Mouse (Mus musculus): ENCODE measurements around the gene Zfp799. TPM values are rescaled to one million over a fixed set of nuclear protein-coding genes. Genes with fewer than 3 reads are reported as not detected.

The Zfp799 gene
- polyA plus RNA-seq, 2 experiments = 13.4 to 15.1 TPM

DNA sequence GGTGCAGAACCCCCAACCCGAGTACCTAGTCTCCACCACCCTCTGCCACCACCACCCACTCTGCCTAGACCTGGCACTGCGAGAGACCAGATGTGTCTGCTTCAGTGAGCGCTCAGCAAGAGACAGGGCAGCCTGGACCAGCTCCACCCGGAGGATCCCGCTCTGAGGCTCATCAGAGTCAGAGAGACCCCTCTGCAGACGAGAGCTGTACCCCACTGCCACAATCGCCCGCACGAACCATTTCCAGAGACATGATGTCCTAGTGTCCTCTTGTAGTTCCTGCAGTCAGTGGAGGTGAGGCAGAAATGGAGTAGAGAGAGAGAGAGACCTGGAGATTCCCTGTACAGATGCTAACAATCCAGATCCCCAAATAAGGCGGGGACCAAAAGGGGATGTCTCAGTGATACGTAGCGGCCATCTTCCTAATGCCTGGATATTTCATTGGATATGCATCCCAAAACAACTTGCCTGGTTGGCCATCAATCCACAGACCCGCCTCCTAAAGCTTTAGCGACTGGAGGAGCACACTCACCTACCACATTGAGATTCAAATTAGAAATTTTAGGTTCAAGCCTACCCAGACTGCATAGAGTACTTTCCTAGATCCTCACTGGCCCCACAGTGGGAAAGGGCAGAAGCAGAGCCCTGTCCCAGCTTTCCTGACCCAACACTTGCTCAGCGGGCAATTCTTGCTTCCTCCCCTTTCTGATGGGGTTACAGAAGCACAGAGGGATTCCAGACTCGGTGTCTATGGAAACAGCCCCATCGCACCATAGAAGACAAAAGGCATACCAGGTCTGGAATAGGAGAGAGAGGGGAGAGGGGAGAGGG is 20.3 kb downstream of the Zfp799 start, which contains the start of gene Zfp811:
Zfp811 (minus strand) TSS at position 388 of the 831 bp plus-strand sequence.
- 0 out of 2 replicates have a peak, but pooled peaks cover 2% of the 10 kb centered on the region for H3K36me3 ChIP-seq (ENCODE audit: control insufficient read depth, insufficient read depth, low read length)
- peak; percentile 91 for ATAC-seq (ENCODE audit: low FRiP score, low read depth)
- peak; percentile 75 for DNase-seq (ENCODE audit: low spot score)
- no peaks in the 10 kb centered on the region for H3K27me3 ChIP-seq (ENCODE audit: control insufficient read depth, insufficient read depth, low read length)
- H3K9ac ChIP-seq (ENCODE audit: low read depth, low read length, severe bottlenecking) = peak within 1 kb of the TSS; percentile 59
- H3K4me1 ChIP-seq (ENCODE audit: control insufficient read depth, insufficient read depth, low read length) = no peaks in the 10 kb centered on the region; the same call in 1 of the 2 replicates
- peak within 1 kb of the TSS; percentile 56 for H3K4me2 ChIP-seq (replicated peaks; ENCODE audit: low read depth, low read length, severe bottlenecking)
- H3K27ac ChIP-seq (replicated peaks; ENCODE audit: low read depth, low read length) = 0 out of 2 replicates have a peak within 1 kb of the TSS, but pooled peaks have one; percentile 30
- no peak for TF ChIP-seq POLR2A (IDR thresholded peaks at IDR 0.05; ENCODE audit: borderline replicate concordance, extremely low read depth, insufficient read depth, insufficient read length)
- under 1% methylated on average over 17 of the region's 17 CpGs for WGBS
- peak within 1 kb of the TSS; percentile 45 for H3K4me3 ChIP-seq (replicated peaks; ENCODE audit: low read length)
- no peaks in the 10 kb centered on the region for H3K9me3 ChIP-seq (ENCODE audit: control insufficient read depth, low read length)

DNA sequence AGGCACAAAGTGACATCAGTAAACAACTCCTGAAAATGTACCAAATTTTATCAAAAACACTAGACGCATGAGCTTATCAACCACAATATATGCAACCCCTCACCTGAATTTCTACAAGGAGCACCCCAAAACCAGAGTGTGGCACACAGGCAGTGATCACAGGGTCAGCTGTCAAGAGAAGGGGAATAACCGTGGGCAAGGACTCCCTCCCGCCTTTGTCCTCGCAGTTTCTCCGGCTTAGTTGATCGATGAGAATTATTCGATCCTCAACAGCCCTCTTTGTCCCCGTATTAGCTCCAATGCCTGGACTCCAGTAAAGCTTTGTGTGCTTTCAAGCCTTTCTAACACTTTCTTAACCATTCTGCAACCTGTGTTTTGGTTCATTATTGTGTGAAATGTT is 21.1 kb downstream of the Zfp799 start:
- no peak overlapping the region for H3K27ac ChIP-seq (replicated peaks; ENCODE audit: low read depth, low read length)
- no peaks in the 10 kb centered on the region for H3K36me3 ChIP-seq (ENCODE audit: control insufficient read depth, insufficient read depth, low read length)
- TF ChIP-seq POLR2A (IDR thresholded peaks at IDR 0.05; ENCODE audit: borderline replicate concordance, extremely low read depth, insufficient read depth, insufficient read length) = no peak
- H3K9me3 ChIP-seq (ENCODE audit: control insufficient read depth, low read length) = no peaks in the 10 kb centered on the region
- peak overlapping the region; percentile 45 for H3K4me3 ChIP-seq (replicated peaks; ENCODE audit: low read length)
- DNase-seq (ENCODE audit: low spot score) (no peak), ATAC-seq (ENCODE audit: low FRiP score, low read depth) (no peak)
- no peaks in the 10 kb centered on the region for H3K27me3 ChIP-seq (ENCODE audit: control insufficient read depth, insufficient read depth, low read length)
- WGBS = 18% methylated on average over 8 of the region's 8 CpGs
- no peaks in the 10 kb centered on the region; the same call in 1 of the 2 replicates for H3K4me1 ChIP-seq (ENCODE audit: control insufficient read depth, insufficient read depth, low read length)
- peak overlapping the region; percentile 56 for H3K4me2 ChIP-seq (replicated peaks; ENCODE audit: low read depth, low read length, severe bottlenecking)
- peak overlapping the region; percentile 59; the same call in 1 of the 2 replicates for H3K9ac ChIP-seq (ENCODE audit: low read depth, low read length, severe bottlenecking)

DNA sequence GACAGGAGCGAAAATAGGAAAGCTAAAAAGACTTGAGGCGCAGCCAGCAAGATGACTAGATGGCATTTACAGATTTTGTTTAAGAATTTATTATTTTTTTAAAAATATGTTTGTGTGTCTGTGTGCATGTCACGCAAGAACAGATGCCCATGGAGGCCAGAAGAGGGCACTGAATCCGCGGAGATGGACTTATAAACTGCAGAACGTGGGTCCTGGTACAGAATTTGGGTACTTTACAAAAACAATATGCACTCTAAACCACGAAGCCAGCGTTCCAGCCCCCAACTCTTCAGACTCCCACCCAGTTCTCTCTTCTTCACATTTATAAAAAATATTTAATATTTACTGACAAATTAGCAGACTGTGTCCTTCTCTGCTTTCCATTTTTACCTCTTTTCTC is 40.8 kb downstream of the Zfp799 start:
- no peak overlapping the region for H3K27ac ChIP-seq (replicated peaks; ENCODE audit: low read depth, low read length)
- peak overlapping the region; percentile 82; the same call in 1 of the 2 replicates for H3K4me3 ChIP-seq (replicated peaks; ENCODE audit: low read length)
- no peaks in the 10 kb centered on the region for H3K9me3 ChIP-seq (ENCODE audit: control insufficient read depth, low read length)
- H3K4me2 ChIP-seq (replicated peaks; ENCODE audit: low read depth, low read length, severe bottlenecking) = peak overlapping the region; percentile 63
- 76% methylated on average over 8 of the region's 8 CpGs for WGBS
- DNase-seq (ENCODE audit: low spot score) = no peak
- no peak for TF ChIP-seq POLR2A (IDR thresholded peaks at IDR 0.05; ENCODE audit: borderline replicate concordance, extremely low read depth, insufficient read depth, insufficient read length)
- peaks cover 20% of the 10 kb centered on the region for H3K36me3 ChIP-seq (ENCODE audit: control insufficient read depth, insufficient read depth, low read length)
- H3K4me1 ChIP-seq (ENCODE audit: control insufficient read depth, insufficient read depth, low read length) = peaks cover 17% of the 10 kb centered on the region
- no peak overlapping the region; the same call in 1 of the 2 replicates for H3K9ac ChIP-seq (ENCODE audit: low read depth, low read length, severe bottlenecking)
- ATAC-seq (ENCODE audit: low FRiP score, low read depth) = no peak
- H3K27me3 ChIP-seq (ENCODE audit: control insufficient read depth, insufficient read depth, low read length) = no peaks in the 10 kb centered on the region

DNA sequence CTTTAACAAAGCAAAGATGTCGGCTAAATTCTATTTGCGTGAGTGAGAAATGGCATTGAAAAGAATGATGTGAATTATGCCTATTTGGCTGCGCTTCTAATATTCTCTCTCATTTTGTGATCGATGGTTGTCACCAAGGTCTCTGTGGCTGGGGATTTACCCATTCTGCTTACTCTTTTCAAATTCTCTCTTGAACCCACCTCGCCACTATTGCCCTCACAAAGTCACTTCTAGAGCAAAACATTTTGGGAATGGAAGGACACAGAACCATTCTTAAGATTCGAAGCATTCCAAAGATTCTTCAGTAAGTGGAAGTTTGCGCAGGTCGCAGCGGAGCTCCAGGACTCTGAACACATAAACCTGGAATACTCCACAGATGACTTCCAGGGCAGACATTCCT is 41.5 kb downstream of the Zfp799 start:
- peaks cover 27% of the 10 kb centered on the region for H3K36me3 ChIP-seq (ENCODE audit: control insufficient read depth, insufficient read depth, low read length)
- no peaks in the 10 kb centered on the region for H3K9me3 ChIP-seq (ENCODE audit: control insufficient read depth, low read length)
- H3K4me1 ChIP-seq (ENCODE audit: control insufficient read depth, insufficient read depth, low read length) = peaks cover 17% of the 10 kb centered on the region
- H3K27me3 ChIP-seq (ENCODE audit: control insufficient read depth, insufficient read depth, low read length) = no peaks in the 10 kb centered on the region
- peak overlapping the region; percentile 58; the same call in 1 of the 2 replicates for H3K27ac ChIP-seq (replicated peaks; ENCODE audit: low read depth, low read length)
- H3K4me2 ChIP-seq (replicated peaks; ENCODE audit: low read depth, low read length, severe bottlenecking) = peak overlapping the region; percentile 63
- H3K4me3 ChIP-seq (replicated peaks; ENCODE audit: low read length) = peak overlapping the region; percentile 82
- TF ChIP-seq POLR2A (IDR thresholded peaks at IDR 0.05; ENCODE audit: borderline replicate concordance, extremely low read depth, insufficient read depth, insufficient read length) = no peak
- ATAC-seq (ENCODE audit: low FRiP score, low read depth) (no peak), DNase-seq (ENCODE audit: low spot score) (no peak)
- H3K9ac ChIP-seq (ENCODE audit: low read depth, low read length, severe bottlenecking) = peak overlapping the region; percentile 92
- 10% methylated on average over 9 of the region's 9 CpGs for WGBS

DNA sequence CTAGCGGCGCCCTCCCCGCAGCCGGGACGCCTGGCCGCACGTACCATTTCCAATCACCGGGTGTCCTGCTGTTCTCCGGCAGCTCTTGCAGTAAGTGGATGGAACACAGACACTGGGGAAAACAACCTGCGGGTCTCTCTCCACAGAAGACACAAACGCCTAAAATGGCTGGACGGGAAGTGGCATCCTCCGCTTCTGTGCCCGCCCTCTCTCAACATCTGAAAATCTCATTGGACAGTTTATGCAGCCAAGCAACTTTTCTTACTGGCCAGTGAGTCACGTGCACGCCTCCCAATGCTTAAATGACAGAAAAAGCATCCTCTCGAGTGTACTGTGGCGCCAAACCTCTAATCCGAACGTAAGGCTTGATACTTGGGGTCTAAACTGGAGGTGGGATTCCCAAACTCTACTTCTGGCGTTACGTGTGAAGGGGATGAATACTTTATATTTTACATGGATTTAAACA is 41.9 kb downstream of the Zfp799 start, which contains the start of gene Zfp871:
Zfp871 (minus strand) TSS at position 194 of the 466 bp plus-strand sequence.
- TF ChIP-seq POLR2A (IDR thresholded peaks at IDR 0.05; ENCODE audit: borderline replicate concordance, extremely low read depth, insufficient read depth, insufficient read length) = peak; percentile 69; the same call in 1 of the 2 replicates
- peak within 1 kb of the TSS; percentile 86 for H3K27ac ChIP-seq (replicated peaks; ENCODE audit: low read depth, low read length)
- ATAC-seq (ENCODE audit: low FRiP score, low read depth) (peak; percentile 98), DNase-seq (ENCODE audit: low spot score) (peak; percentile 92)
- H3K36me3 ChIP-seq (ENCODE audit: control insufficient read depth, insufficient read depth, low read length) = peaks cover 31% of the 10 kb centered on the region
- peak within 1 kb of the TSS; percentile 82 for H3K4me3 ChIP-seq (replicated peaks; ENCODE audit: low read length)
- WGBS = under 1% methylated on average over 22 of the region's 22 CpGs
- no peaks in the 10 kb centered on the region for H3K27me3 ChIP-seq (ENCODE audit: control insufficient read depth, insufficient read depth, low read length)
- H3K9ac ChIP-seq (ENCODE audit: low read depth, low read length, severe bottlenecking) = peak within 1 kb of the TSS; percentile 92
- H3K4me1 ChIP-seq (ENCODE audit: control insufficient read depth, insufficient read depth, low read length) = peaks cover 17% of the 10 kb centered on the region
- H3K4me2 ChIP-seq (replicated peaks; ENCODE audit: low read depth, low read length, severe bottlenecking) = peak within 1 kb of the TSS; percentile 63
- no peaks in the 10 kb centered on the region for H3K9me3 ChIP-seq (ENCODE audit: control insufficient read depth, low read length)

Measured in limb, embryonic 14.5 days (tissue).